Comparison of ENCODE assay signal across 23 mouse cellular contexts in the genomic region with DNA sequence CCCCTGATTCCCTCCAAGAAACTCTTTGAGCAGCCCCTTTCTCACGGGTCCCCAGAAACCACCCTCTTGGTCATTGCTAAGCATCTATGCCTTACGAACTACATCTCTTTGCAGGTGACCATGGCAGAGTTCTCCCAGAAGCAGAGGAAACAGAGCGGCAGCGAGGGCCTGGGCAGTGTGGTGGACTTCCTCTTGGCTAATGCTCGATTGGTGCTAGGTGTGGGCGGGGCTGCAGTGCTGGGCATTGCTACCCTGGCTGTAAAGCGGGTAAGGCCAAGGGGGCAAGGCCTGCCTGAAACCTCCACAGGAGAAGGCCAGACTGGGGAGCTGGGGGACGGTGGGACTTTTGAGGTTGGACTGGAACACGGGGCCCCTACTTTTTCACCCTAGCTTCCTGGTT. TPM values are rescaled to one million over a fixed set of nuclear protein-coding genes. Genes with fewer than 3 reads are reported as not detected.
DNase-seq lines count a peak whose midpoint lies in the region; ATAC-seq and TF ChIP-seq lines count a peak whose summit lies in the region.
"Had no signal": no experiment of that assay in that cellular context is flagged by ENCODE, and none has a peak within 500 bp of the region (broad histone marks: within the 10 kb centered on the region; RNA-seq: fewer than 3 reads in every experiment).

No protein-coding gene starts in this region.

- no peak for TF ChIP-seq CTCF in liver, adult 2 months (IDR thresholded peaks at IDR 0.05; ENCODE audit: low read depth, low read length)
- TF ChIP-seq CTCF in liver, postnatal 0 days (IDR thresholded peaks at IDR 0.05; ENCODE audit: low read depth): no peak

- H3K9me3 ChIP-seq in forebrain, embryonic 12.5 days: no peaks in the 10 kb centered on the region
- no peaks in the 10 kb centered on the region for H3K9me3 ChIP-seq in forebrain, embryonic 10.5 days
- no peaks in the 10 kb centered on the region for H3K9me3 ChIP-seq in liver, postnatal 0 days (ENCODE audit: low read length)
- H3K9me3 ChIP-seq: embryonic facial prominence, embryonic 13.5 days; limb, embryonic 12.5 days; liver, embryonic 12.5 days; lung, embryonic 15.5 days; midbrain, embryonic 15.5 days had no signal

- no peak overlapping the region for H3K4me3 ChIP-seq in forebrain, embryonic 12.5 days (replicated peaks)
- no peak overlapping the region for H3K4me3 ChIP-seq in forebrain, embryonic 10.5 days
- H3K4me3 ChIP-seq in liver, adult 2 months (ENCODE audit: insufficient read depth, low read depth, low read length): no peak overlapping the region
- no peak overlapping the region for H3K4me3 ChIP-seq in liver, postnatal 0 days (ENCODE audit: low read depth, low read length)
- H3K4me3 ChIP-seq: embryonic facial prominence, embryonic 13.5 days; erythroblast, embryonic 14.5 days; layer of hippocampus, adult 2 months; limb, embryonic 12.5 days; liver, embryonic 12.5 days; midbrain, embryonic 15.5 days had no signal

- WGBS in forebrain, embryonic 12.5 days: 91% methylated on average over 9 of the region's 9 CpGs
- 85% methylated on average over 9 of the region's 9 CpGs for WGBS in forebrain, embryonic 10.5 days
- 51% methylated on average over 9 of the region's 9 CpGs for WGBS in liver, adult 2 months
- WGBS in liver, postnatal 0 days (ENCODE audit: insufficient replicate concordance): 73% methylated on average over 9 of the region's 9 CpGs

- H3K27ac ChIP-seq in forebrain, embryonic 12.5 days: no peak overlapping the region
- H3K27ac ChIP-seq in forebrain, embryonic 10.5 days: no peak overlapping the region
- peak overlapping the region; percentile 77 for H3K27ac ChIP-seq in liver, adult 2 months (replicated peaks; ENCODE audit: insufficient read depth, low read depth, low read length)
- H3K27ac ChIP-seq in liver, postnatal 0 days (ENCODE audit: low read depth): no peak overlapping the region
- H3K27ac ChIP-seq: embryonic facial prominence, embryonic 13.5 days; layer of hippocampus, adult 2 months; limb, embryonic 12.5 days; liver, embryonic 12.5 days; midbrain, embryonic 15.5 days had no signal

- no peak for ATAC-seq in forebrain, embryonic 12.5 days (ENCODE audit: low FRiP score)
- ATAC-seq in liver, postnatal 0 days: no peak
- ATAC-seq: forebrain, embryonic 14.5 days; intestine, postnatal 0 days; liver, embryonic 12.5 days; midbrain, embryonic 15.5 days had no signal

- no peaks in the 10 kb centered on the region for H3K27me3 ChIP-seq in forebrain, embryonic 12.5 days
- no peaks in the 10 kb centered on the region for H3K27me3 ChIP-seq in forebrain, embryonic 10.5 days (ENCODE audit: poor library complexity, severe bottlenecking)
- no peaks in the 10 kb centered on the region for H3K27me3 ChIP-seq in liver, adult 2 months (ENCODE audit: control insufficient read depth, insufficient read depth, low read length)
- no peaks in the 10 kb centered on the region for H3K27me3 ChIP-seq in liver, postnatal 0 days (ENCODE audit: insufficient read depth, low read length)
- H3K27me3 ChIP-seq: embryonic facial prominence, embryonic 13.5 days; limb, embryonic 12.5 days; liver, embryonic 12.5 days; lung, embryonic 15.5 days; midbrain, embryonic 15.5 days had no signal

- no peak for TF ChIP-seq EP300 in liver, postnatal 0 days (IDR thresholded peaks at IDR 0.05; ENCODE audit: low read depth)

- H3K9ac ChIP-seq in forebrain, embryonic 12.5 days: 0 out of 2 replicates have a peak overlapping the region, but pooled peaks have one; percentile 17
- no peak overlapping the region; the same call in 1 of the 2 replicates for H3K9ac ChIP-seq in liver, adult 2 months (ENCODE audit: low read depth, low read length)
- no peak overlapping the region for H3K9ac ChIP-seq in liver, postnatal 0 days (replicated peaks)
- H3K9ac ChIP-seq: embryonic facial prominence, embryonic 13.5 days; limb, embryonic 12.5 days; liver, embryonic 12.5 days; lung, embryonic 15.5 days; midbrain, embryonic 15.5 days had no signal

- no peak for DNase-seq in forebrain, embryonic 10.5 days (ENCODE audit: extremely low spot score, low spot score)
- DNase-seq in liver, adult 2 months (ENCODE audit: extremely low read depth, low read depth, low spot score): peak; percentile 78
- no peak for DNase-seq in liver, postnatal 0 days
- peak; percentile 4 for DNase-seq in thymus, postnatal 4 days
- DNase-seq in thymus, postnatal 10 days (ENCODE audit: low spot score in 2 of 2): no peak
- no peak for DNase-seq in frontal cortex, postnatal 36 days (ENCODE audit: low spot score in 2 of 2)
- DNase-seq: adrenal gland, postnatal 25 days; cerebellum, postnatal 25 days; embryo, embryonic 11 days; kidney, postnatal 25 days; retina, postnatal 1 day; right cerebral cortex, postnatal 25 days; spleen, adult 18-20 months had no signal

- H3K79me2 ChIP-seq in liver, adult 2 months (ENCODE audit: control insufficient read depth, insufficient read depth, low read length): peaks cover 9% of the 10 kb centered on the region; the same call in 1 of the 2 replicates

- no peak for TF ChIP-seq POLR2A in liver, adult 2 months (IDR thresholded peaks at IDR 0.05; ENCODE audit: extremely low read depth, insufficient read depth, low read length)

- H3K4me1 ChIP-seq in forebrain, embryonic 12.5 days: peaks cover 26% of the 10 kb centered on the region
- H3K4me1 ChIP-seq in forebrain, embryonic 10.5 days: peaks cover 36% of the 10 kb centered on the region
- peaks cover 35% of the 10 kb centered on the region for H3K4me1 ChIP-seq in liver, adult 2 months (ENCODE audit: control insufficient read depth, insufficient read depth, low read length)
- H3K4me1 ChIP-seq in liver, postnatal 0 days (ENCODE audit: insufficient read depth): peaks cover 26% of the 10 kb centered on the region

- H3K36me3 ChIP-seq in forebrain, embryonic 12.5 days (replicated peaks): peaks cover 27% of the 10 kb centered on the region
- peaks cover 40% of the 10 kb centered on the region for H3K36me3 ChIP-seq in forebrain, embryonic 10.5 days (replicated peaks)
- H3K36me3 ChIP-seq in liver, adult 2 months (ENCODE audit: control insufficient read depth, insufficient read depth, low read length): no peaks in the 10 kb centered on the region
- H3K36me3 ChIP-seq in liver, postnatal 0 days (replicated peaks; ENCODE audit: insufficient read depth, low read length): no peaks in the 10 kb centered on the region; the same call in 1 of the 2 replicates

- no peak overlapping the region for H3K4me2 ChIP-seq in forebrain, embryonic 12.5 days
- no peak overlapping the region for H3K4me2 ChIP-seq in liver, postnatal 0 days (ENCODE audit: low read depth, low read length)
- H3K4me2 ChIP-seq: limb, embryonic 12.5 days; liver, embryonic 12.5 days; midbrain, embryonic 15.5 days had no signal

RNA-seq across cellular contexts. Expression of gene Mief2, which starts 2.0 kb away (rescaled TPM):
- 15.4 and 17.9 TPM in 2 replicates for polyA plus RNA-seq in forebrain, embryonic 12.5 days (2016; fragmentation: Nextera tagmentation; extraction: Ambion mirVana)
- polyA plus RNA-seq in forebrain, embryonic 10.5 days (2016; fragmentation: Nextera tagmentation; extraction: Ambion mirVana): 13.5 and 14.5 TPM in 2 replicates
- 10.7 and 13.1 TPM in 2 replicates for total RNA-seq in liver, adult 2 months (2014; rRNA removed)
- polyA plus RNA-seq in liver, adult 2 months (2012; rRNA removed): 20.3 and 26.3 TPM in 2 replicates
- polyA plus RNA-seq in liver, postnatal 0 days (2015; fragmentation: Nextera tagmentation; extraction: Ambion mirVana): 4.5 and 4.9 TPM in 2 replicates

RNA-seq across cellular contexts. Expression of gene Flii, which starts 3.1 kb away (rescaled TPM):
- 76.2 and 78.9 TPM in 2 replicates for polyA plus RNA-seq in forebrain, embryonic 12.5 days (2016; fragmentation: Nextera tagmentation; extraction: Ambion mirVana)
- 77.6 and 84.1 TPM in 2 replicates for polyA plus RNA-seq in forebrain, embryonic 10.5 days (2016; fragmentation: Nextera tagmentation; extraction: Ambion mirVana)
- 33.4 and 35.1 TPM in 2 replicates for total RNA-seq in liver, adult 2 months (2014; rRNA removed)
- 82.7 and 86.7 TPM in 2 replicates for polyA plus RNA-seq in liver, adult 2 months (2012; rRNA removed)
- polyA plus RNA-seq in liver, postnatal 0 days (2015; fragmentation: Nextera tagmentation; extraction: Ambion mirVana): 23.3 and 23.4 TPM in 2 replicates

RNA-seq across cellular contexts. Expression of gene Llgl1, which starts 30.6 kb away (rescaled TPM):
- polyA plus RNA-seq in forebrain, embryonic 12.5 days (2016; fragmentation: Nextera tagmentation; extraction: Ambion mirVana): 138 and 152 TPM in 2 replicates
- polyA plus RNA-seq in forebrain, embryonic 10.5 days (2016; fragmentation: Nextera tagmentation; extraction: Ambion mirVana): 144 and 148 TPM in 2 replicates
- total RNA-seq in liver, adult 2 months (2014; rRNA removed): 2.7 and 3.8 TPM in 2 replicates
- polyA plus RNA-seq in liver, adult 2 months (2012; rRNA removed): 8.9 and 11.5 TPM in 2 replicates
- 4.2 and 4.6 TPM in 2 replicates for polyA plus RNA-seq in liver, postnatal 0 days (2015; fragmentation: Nextera tagmentation; extraction: Ambion mirVana)

RNA-seq across cellular contexts. Expression of gene Top3a, which starts 47.0 kb away (rescaled TPM):
- 20.5 and 21.1 TPM in 2 replicates for polyA plus RNA-seq in forebrain, embryonic 12.5 days (2016; fragmentation: Nextera tagmentation; extraction: Ambion mirVana)
- polyA plus RNA-seq in forebrain, embryonic 10.5 days (2016; fragmentation: Nextera tagmentation; extraction: Ambion mirVana): 28.3 and 28.9 TPM in 2 replicates
- 3.3 and 3.4 TPM in 2 replicates for total RNA-seq in liver, adult 2 months (2014; rRNA removed)
- polyA plus RNA-seq in liver, adult 2 months (2012; rRNA removed): 3.4 and 3.8 TPM in 2 replicates
- polyA plus RNA-seq in liver, postnatal 0 days (2015; fragmentation: Nextera tagmentation; extraction: Ambion mirVana): 2.5 and 3.2 TPM in 2 replicates

RNA-seq across cellular contexts. Expression of gene Smcr8, which starts 47.2 kb away (rescaled TPM):
- 11.0 and 11.5 TPM in 2 replicates for polyA plus RNA-seq in forebrain, embryonic 12.5 days (2016; fragmentation: Nextera tagmentation; extraction: Ambion mirVana)
- polyA plus RNA-seq in forebrain, embryonic 10.5 days (2016; fragmentation: Nextera tagmentation; extraction: Ambion mirVana): 9.2 and 10.0 TPM in 2 replicates
- 9.3 and 12.8 TPM in 2 replicates for total RNA-seq in liver, adult 2 months (2014; rRNA removed)
- 6.2 and 7.7 TPM in 2 replicates for polyA plus RNA-seq in liver, adult 2 months (2012; rRNA removed)
- polyA plus RNA-seq in liver, postnatal 0 days (2015; fragmentation: Nextera tagmentation; extraction: Ambion mirVana): 1.9 and 2.0 TPM in 2 replicates

Comparison
In these comparisons a context has a peak if more than half of its experiments do, and no peak if none do; other contexts are left out.
1. DNase-seq: peak in liver, adult 2 months (single experiment) and thymus, postnatal 4 days (single experiment); none in forebrain, embryonic 10.5 days (single experiment), liver, postnatal 0 days (single experiment), thymus, postnatal 10 days (0 of 2) and frontal cortex, postnatal 36 days (0 of 2).
2. RNA of gene Llgl1, which starts 30.6 kb away (polyA plus RNA-seq): 144 to 148 TPM in forebrain, embryonic 10.5 days and 138 to 152 TPM in forebrain, embryonic 12.5 days; 8.9 to 11.5 TPM in liver, adult 2 months and 4.2 to 4.6 TPM in liver, postnatal 0 days; every median in the first group is over 10 times any median in the second.